Mouse (Mus musculus) embryonic facial prominence, embryonic 11.5 days (tissue): ENCODE results near the gene Zscan2. TPM values are rescaled to one million over a fixed set of nuclear protein-coding genes. Genes with fewer than 3 reads are reported as not detected.

Source experiments
- ATAC-seq: fragments of 200-750 bp; cut with Nextera tagmentation; replicated peaks from 2 replicates; pipeline ENCODE4 v1.8.0; 2017; ENCODE audit warnings: low read depth; ENCODE audit not compliant: insufficient number of reproducible peaks, low FRiP score, low TSS enrichment
- DNase-seq: peaks from one replicate; pipeline ENCODE4 v3.0.0-alpha.2; 2015; ENCODE audit warnings: low spot score
- H3K27ac ChIP-seq: fragments of 300-500 bp; sonication (generic); replicated peaks from 2 replicates; pipeline ENCODE4 v1.5.1; 2014; ENCODE audit warnings: mild to moderate bottlenecking, low read depth, low read length, control low read depth
- H3K27me3 ChIP-seq: fragments of 300-500 bp; sonication (generic); 2 replicates; pipeline ENCODE4 v1.6.1; 2014; ENCODE audit warnings: mild to moderate bottlenecking, low read length, moderate library complexity, mixed read lengths; ENCODE audit not compliant: control insufficient read depth, insufficient read depth
- H3K36me3 ChIP-seq: fragments of 300-500 bp; sonication (generic); replicated peaks from 2 replicates; pipeline ENCODE4 v1.6.1; 2014; ENCODE audit warnings: low read depth, mild to moderate bottlenecking, low read length, moderate library complexity, mixed read lengths; ENCODE audit not compliant: control insufficient read depth, insufficient read depth
- H3K4me1 ChIP-seq: fragments of 300-500 bp; sonication (generic); 2 replicates; pipeline ENCODE4 v1.6.1; 2014; ENCODE audit warnings: low read length, mixed read lengths; ENCODE audit not compliant: control insufficient read depth, insufficient read depth
- H3K4me2 ChIP-seq: fragments of 300-500 bp; sonication (generic); 2 replicates; pipeline ENCODE4 v1.6.1; 2014; ENCODE audit warnings: low read depth, mild to moderate bottlenecking, control low read depth, low read length, moderate library complexity
- H3K4me3 ChIP-seq: fragments of 300-500 bp; sonication (generic); 2 replicates; pipeline ENCODE4 v1.5.1; 2014; ENCODE audit warnings: low read depth, low read length, control low read depth
- H3K9ac ChIP-seq: fragments of 300-500 bp; sonication (generic); replicated peaks from 2 replicates; pipeline ENCODE4 v1.6.1; 2014; ENCODE audit warnings: mild to moderate bottlenecking, control low read depth, low read length
- H3K9me3 ChIP-seq: fragments of 300-500 bp; sonication (generic); replicated peaks from 2 replicates; pipeline ENCODE4 v1.6.1; 2016; ENCODE audit warnings: mild to moderate bottlenecking, low read length, inconsistent platforms, mixed read lengths; ENCODE audit not compliant: control insufficient read depth
- whole genome bisulfite sequencing: fragments of 180-500 bp; shearing (Covaris S2); extraction: QIAGEN DNeasy Blood & Tissue Kit; methylation state at CpG from one replicate; pipeline ENCODE4 v1.1.7; 2014; 5-methylcytosine and 5-hydroxymethylcytosine counted together
- polyA plus RNA-seq: library from polyadenylated mRNA; unstranded; fragments of >200 nt; fragmentation: Nextera tagmentation; extraction: Ambion mirVana; gene quantifications from 2 replicates; pipeline ENCODE4 v1.2.1, GENCODE M21; 2014

Zscan2 gene
- polyA plus RNA-seq, 1 experiment from 2014 or later = 4.5 TPM

GRCm38 (mm10) chr7:80838247-80838646 lies 22.5 kb upstream of the Zscan2 start:
- WGBS = 31% methylated on average over 7 of the region's 7 CpGs
- ATAC-seq = no peak

GRCm38 (mm10) chr7:80839755-80840154 lies 21.0 kb upstream of the Zscan2 start:
- H3K36me3 ChIP-seq = no peaks in the 10 kb centered on the region
- ATAC-seq (no peak), DNase-seq (no peak)
- H3K9ac ChIP-seq = no peak overlapping the region
- H3K9me3 ChIP-seq = no peaks in the 10 kb centered on the region
- no peaks in the 10 kb centered on the region; the same call in 1 of the 2 replicates for H3K4me1 ChIP-seq
- H3K4me2 ChIP-seq = no peak overlapping the region
- no peak overlapping the region for H3K27ac ChIP-seq
- H3K4me3 ChIP-seq = no peak overlapping the region
- no peaks in the 10 kb centered on the region for H3K27me3 ChIP-seq

More at GRCm38 (mm10) chr7:80838247-80838646, 22.5 kb upstream of the Zscan2 start:
- DNase-seq = no peak
- no peak overlapping the region for H3K9ac ChIP-seq
- H3K36me3 ChIP-seq = no peaks in the 10 kb centered on the region
- H3K9me3 ChIP-seq = no peaks in the 10 kb centered on the region
- H3K4me1 ChIP-seq = no peaks in the 10 kb centered on the region; the same call in 1 of the 2 replicates
- no peak overlapping the region for H3K4me3 ChIP-seq
- H3K4me2 ChIP-seq = no peak overlapping the region
- no peak overlapping the region for H3K27ac ChIP-seq
- H3K27me3 ChIP-seq = no peaks in the 10 kb centered on the region

- no peaks in the 10 kb centered on the region for H3K27me3 ChIP-seq
- no peak overlapping the region for H3K27ac ChIP-seq
- no peaks in the 10 kb centered on the region; the same call in 1 of the 2 replicates for H3K4me1 ChIP-seq
- no peaks in the 10 kb centered on the region for H3K36me3 ChIP-seq
- H3K4me3 ChIP-seq = no peak overlapping the region
- no peak overlapping the region for H3K4me2 ChIP-seq
- WGBS = 44% methylated on average over 1 of the region's 1 CpGs
- no peak overlapping the region for H3K9ac ChIP-seq
- no peak for ATAC-seq
- H3K9me3 ChIP-seq = no peaks in the 10 kb centered on the region
- no peak for DNase-seq
These were observed 20.5 kb upstream of the Zscan2 start for GRCm38 (mm10) chr7:80840241-80840640.

- Histone ChIP-seq H3K9ac (no peak overlapping the region), H3K4me1 (no peaks in the 10 kb centered on the region), H3K4me3 (no peak overlapping the region), H3K9me3 (no peaks in the 10 kb centered on the region), H3K36me3 (no peaks in the 10 kb centered on the region), H3K27ac (no peak overlapping the region), H3K4me2 (no peak overlapping the region), H3K27me3 (no peaks in the 10 kb centered on the region)
- ATAC-seq (no peak), DNase-seq (no peak)
- 77% methylated on average over 4 of the region's 4 CpGs for WGBS
These were observed 19.8 kb upstream of the Zscan2 start for GRCm38 (mm10) chr7:80840937-80841336.

- H3K4me3 ChIP-seq = no peak overlapping the region
- H3K9me3 ChIP-seq = no peaks in the 10 kb centered on the region
- no peaks in the 10 kb centered on the region for H3K36me3 ChIP-seq
- no peak for ATAC-seq
- WGBS = 65% methylated on average over 5 of the region's 5 CpGs
- no peak overlapping the region for H3K9ac ChIP-seq
- no peak for DNase-seq
- no peaks in the 10 kb centered on the region for H3K4me1 ChIP-seq
- H3K27me3 ChIP-seq = no peaks in the 10 kb centered on the region
- H3K4me2 ChIP-seq = no peak overlapping the region
- H3K27ac ChIP-seq = no peak overlapping the region
These were observed 18.6 kb upstream of the Zscan2 start for GRCm38 (mm10) chr7:80842132-80842531.

GRCm38 (mm10) chr7:80843176-80843575 lies 17.5 kb upstream of the Zscan2 start:
- no peak overlapping the region for H3K9ac ChIP-seq
- no peak overlapping the region for H3K4me3 ChIP-seq
- ATAC-seq (no peak), DNase-seq (no peak)
- H3K4me2 ChIP-seq = no peak overlapping the region
- 76% methylated on average over 1 of the region's 1 CpGs for WGBS
- H3K27me3 ChIP-seq = no peaks in the 10 kb centered on the region
- H3K27ac ChIP-seq = no peak overlapping the region
- H3K4me1 ChIP-seq = no peaks in the 10 kb centered on the region
- H3K9me3 ChIP-seq = no peaks in the 10 kb centered on the region
- no peaks in the 10 kb centered on the region for H3K36me3 ChIP-seq

GRCm38 (mm10) chr7:80843910-80844640 lies 16.6 kb upstream of the Zscan2 start:
- Histone ChIP-seq H3K4me1 (no peaks in the 10 kb centered on the region), H3K27me3 (no peaks in the 10 kb centered on the region), H3K9ac (no peak overlapping the region), H3K27ac (no peak overlapping the region), H3K36me3 (no peaks in the 10 kb centered on the region), H3K4me2 (no peak overlapping the region), H3K4me3 (no peak overlapping the region), H3K9me3 (no peaks in the 10 kb centered on the region)
- 92% methylated on average over 8 of the region's 8 CpGs for WGBS
- ATAC-seq = no peak
- DNase-seq = no peak

GRCm38 (mm10) chr7:80844691-80845090 lies 16.0 kb upstream of the Zscan2 start:
- H3K4me3 ChIP-seq = no peak overlapping the region
- H3K4me1 ChIP-seq = no peaks in the 10 kb centered on the region
- no peaks in the 10 kb centered on the region for H3K36me3 ChIP-seq
- ATAC-seq (no peak), DNase-seq (no peak)
- no peak overlapping the region for H3K27ac ChIP-seq
- no peak overlapping the region for H3K4me2 ChIP-seq
- no peaks in the 10 kb centered on the region for H3K9me3 ChIP-seq
- H3K27me3 ChIP-seq = no peaks in the 10 kb centered on the region
- H3K9ac ChIP-seq = no peak overlapping the region
- 93% methylated on average over 12 of the region's 12 CpGs for WGBS
